Mouse (Mus musculus) thymus, adult 2 months (tissue): Measurements from ENCODE around the gene Pik3c2b. TPM values are rescaled to one million over a fixed set of nuclear protein-coding genes. Genes with fewer than 3 reads are reported as not detected.
A peak's percentile ranks its signal among the peaks of the same experiment; 100 is the strongest.

Experiments
- DNase-seq: peaks from one replicate; pipeline ENCODE4 v3.0.0; 2021
- H3K27ac ChIP-seq: fragments of 200-500 bp; 2 replicates; pipeline ENCODE4 v1.5.1; 2012; ENCODE audit warnings: low read length, control low read depth; ENCODE audit not compliant: control insufficient read depth, insufficient read depth
- H3K27me3 ChIP-seq: fragments of 200-500 bp; 2 replicates; pipeline ENCODE4 v1.6.1; 2012; ENCODE audit warnings: mild to moderate bottlenecking, low read length, moderate library complexity, mixed read lengths; ENCODE audit not compliant: control insufficient read depth, insufficient read depth
- H3K36me3 ChIP-seq: fragments of 200-500 bp; 2 replicates; pipeline ENCODE4 v1.6.1; 2012; ENCODE audit warnings: mild to moderate bottlenecking, low read length, moderate library complexity; ENCODE audit not compliant: control insufficient read depth, insufficient read depth
- H3K4me1 ChIP-seq: fragments of 200-500 bp; replicated peaks from 2 replicates; pipeline ENCODE4 v1.6.1; 2012; ENCODE audit warnings: low read length; ENCODE audit not compliant: control insufficient read depth, insufficient read depth
- H3K4me3 ChIP-seq: fragments of 200-500 bp; 2 replicates; pipeline ENCODE4 v1.5.1; 2012; ENCODE audit warnings: mild to moderate bottlenecking, low read length, control low read depth, moderate library complexity; ENCODE audit not compliant: control insufficient read depth, insufficient read depth
- CTCF ChIP-seq: fragments of 200-500 bp; IDR thresholded peaks from 2 replicates; pipeline ENCODE4 v1.5.1; 2012; ENCODE audit warnings: mild to moderate bottlenecking, control low read depth, low read length, moderate library complexity, borderline replicate concordance; ENCODE audit not compliant: control insufficient read depth, poor library complexity, insufficient read depth; ENCODE audit errors: extremely low read depth
- POLR2A ChIP-seq: fragments of 200-500 bp; IDR thresholded peaks from 2 replicates; pipeline ENCODE4 v1.6.1; 2012; ENCODE audit warnings: mild to moderate bottlenecking, low read length, control low read depth, moderate library complexity; ENCODE audit not compliant: control insufficient read depth, poor library complexity, insufficient read depth; ENCODE audit errors: extremely low read depth
- WGBS: fragments of 180-500 bp; shearing (Covaris S2); methylation state at CpG from one replicate; pipeline ENCODE4 v1.1.7; 2018; 5-methylcytosine and 5-hydroxymethylcytosine counted together
- polyA plus RNA-seq: library from polyadenylated mRNA; depleted of rRNA; stranded (reverse); fragments of >200 nt; gene quantifications from 2 replicates; pipeline ENCODE4 v1.2.3, GENCODE M21; 2012

Pik3c2b gene
- polyA plus RNA-seq, 1 experiment: 9.5 TPM

GRCm38 (mm10) chr1:133069275-133070120 is 24.0 kb downstream of the Pik3c2b start:
- Histone ChIP-seq H3K4me1 (peaks cover 37% of the 10 kb centered on the region), H3K4me3 (no peak overlapping the region), H3K27me3 (no peaks in the 10 kb centered on the region), H3K27ac (peak overlapping the region; percentile 10; the same call in 1 of the 2 replicates), H3K36me3 (no peaks in the 10 kb centered on the region)
- TF ChIP-seq POLR2A (no peak), CTCF (no peak)
- 45% methylated on average over 12 of the region's 12 CpGs for WGBS
- DNase-seq: no peak

DNA sequence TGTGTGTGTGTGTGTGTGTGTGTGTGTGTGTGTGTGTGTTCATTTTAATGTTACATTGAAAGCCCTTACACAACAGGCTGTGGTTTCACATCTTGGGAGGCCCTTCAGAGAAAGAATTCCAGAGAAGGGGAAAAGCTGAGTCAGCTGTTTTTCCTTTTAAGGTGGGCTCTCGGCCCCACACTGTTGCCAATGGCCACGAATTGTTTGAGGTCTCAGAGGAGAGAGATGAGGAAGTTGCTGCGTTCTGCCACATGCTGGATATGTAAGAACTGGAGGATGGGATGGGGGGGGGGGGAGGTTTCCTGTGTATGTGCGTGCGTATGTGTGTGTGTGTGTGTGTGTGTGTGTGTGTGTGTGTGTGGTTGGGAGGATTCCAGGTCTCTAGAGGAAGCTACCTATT is 24.7 kb downstream of the Pik3c2b start:
- TF ChIP-seq CTCF: no peak
- no peak for TF ChIP-seq POLR2A
- Histone ChIP-seq H3K27ac (no peak overlapping the region), H3K4me1 (peaks cover 37% of the 10 kb centered on the region), H3K4me3 (no peak overlapping the region), H3K36me3 (no peaks in the 10 kb centered on the region), H3K27me3 (no peaks in the 10 kb centered on the region)
- 19% methylated on average over 5 of the region's 5 CpGs for WGBS
- DNase-seq: no peak

DNA sequence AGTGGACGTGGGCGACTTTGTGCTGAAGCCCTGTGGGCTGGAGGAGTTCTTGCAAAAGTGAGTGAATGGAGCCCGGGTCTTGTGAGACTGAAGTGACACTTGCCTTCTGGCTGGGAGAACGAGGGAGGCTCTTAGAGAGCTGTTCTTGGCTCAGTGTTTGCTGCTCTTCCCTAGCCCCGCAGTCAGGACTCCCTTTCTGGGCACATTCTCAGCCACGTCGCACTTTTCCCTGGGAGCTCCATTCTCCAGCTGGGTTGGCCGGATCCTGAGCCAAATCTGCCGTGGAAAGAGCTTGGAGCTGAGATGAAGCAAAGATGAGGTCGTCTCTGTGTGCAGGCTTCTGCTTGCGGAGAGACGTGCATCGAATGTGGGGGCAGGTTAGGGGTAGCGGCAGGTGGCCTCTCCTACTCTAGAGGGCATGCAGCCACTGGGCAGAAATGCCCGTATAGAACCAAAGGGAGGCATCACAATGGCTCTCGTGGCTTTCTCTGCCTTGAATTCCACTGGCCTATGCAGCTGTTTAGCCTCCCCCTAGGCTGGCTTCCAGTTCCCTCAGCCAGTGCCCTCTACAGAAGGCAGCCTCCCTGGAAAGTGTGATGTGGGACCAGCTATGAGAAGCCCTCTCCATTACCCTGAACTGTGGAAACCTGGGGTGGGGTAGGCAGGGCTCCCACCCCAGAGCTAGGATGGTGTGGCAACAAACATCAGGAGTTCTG is 26.4 kb downstream of the Pik3c2b start:
- no peak overlapping the region for H3K27ac ChIP-seq
- H3K4me3 ChIP-seq: no peak overlapping the region
- no peak for TF ChIP-seq CTCF
- TF ChIP-seq POLR2A: no peak
- WGBS: 85% methylated on average over 16 of the region's 16 CpGs
- H3K4me1 ChIP-seq: peaks cover 37% of the 10 kb centered on the region
- no peaks in the 10 kb centered on the region for H3K27me3 ChIP-seq
- no peaks in the 10 kb centered on the region for H3K36me3 ChIP-seq
- DNase-seq: no peak

- no peak for TF ChIP-seq POLR2A
- no peak for TF ChIP-seq CTCF
- H3K36me3 ChIP-seq: no peaks in the 10 kb centered on the region
- no peak overlapping the region for H3K27ac ChIP-seq
- H3K27me3 ChIP-seq: no peaks in the 10 kb centered on the region
- no peak overlapping the region for H3K4me3 ChIP-seq
- H3K4me1 ChIP-seq: peaks cover 37% of the 10 kb centered on the region
- WGBS: 7% methylated on average over 9 of the region's 9 CpGs
- DNase-seq: peak; percentile 56
These were observed 27.9 kb downstream of the Pik3c2b start for GRCm38 (mm10) chr1:133073327-133073856.

DNA sequence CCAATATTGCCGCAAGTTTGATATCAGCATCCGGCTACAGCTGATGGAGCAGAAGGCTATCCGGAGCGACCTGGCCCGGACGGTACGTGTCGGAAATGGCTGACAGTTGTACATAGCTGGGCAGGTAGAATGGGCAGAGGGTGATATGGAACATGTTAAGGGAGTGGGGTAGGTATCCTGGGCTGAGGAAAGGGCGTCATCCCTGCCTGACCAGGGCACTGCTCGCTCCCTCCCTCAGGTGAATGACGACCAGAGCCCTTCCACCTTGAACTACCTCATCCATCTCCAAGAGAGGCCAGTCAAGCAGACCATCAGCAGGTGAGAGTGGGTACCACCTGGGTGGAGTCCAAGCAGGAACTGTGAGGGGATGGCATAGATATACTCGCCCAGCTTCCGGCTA is 29.1 kb downstream of the Pik3c2b start:
- H3K36me3 ChIP-seq: no peaks in the 10 kb centered on the region
- TF ChIP-seq POLR2A (no peak), CTCF (no peak)
- H3K4me1 ChIP-seq: peaks cover 29% of the 10 kb centered on the region
- H3K27ac ChIP-seq: no peak overlapping the region
- no peaks in the 10 kb centered on the region for H3K27me3 ChIP-seq
- DNase-seq: no peak
- WGBS: 97% methylated on average over 13 of the region's 13 CpGs
- H3K4me3 ChIP-seq: no peak overlapping the region

DNA sequence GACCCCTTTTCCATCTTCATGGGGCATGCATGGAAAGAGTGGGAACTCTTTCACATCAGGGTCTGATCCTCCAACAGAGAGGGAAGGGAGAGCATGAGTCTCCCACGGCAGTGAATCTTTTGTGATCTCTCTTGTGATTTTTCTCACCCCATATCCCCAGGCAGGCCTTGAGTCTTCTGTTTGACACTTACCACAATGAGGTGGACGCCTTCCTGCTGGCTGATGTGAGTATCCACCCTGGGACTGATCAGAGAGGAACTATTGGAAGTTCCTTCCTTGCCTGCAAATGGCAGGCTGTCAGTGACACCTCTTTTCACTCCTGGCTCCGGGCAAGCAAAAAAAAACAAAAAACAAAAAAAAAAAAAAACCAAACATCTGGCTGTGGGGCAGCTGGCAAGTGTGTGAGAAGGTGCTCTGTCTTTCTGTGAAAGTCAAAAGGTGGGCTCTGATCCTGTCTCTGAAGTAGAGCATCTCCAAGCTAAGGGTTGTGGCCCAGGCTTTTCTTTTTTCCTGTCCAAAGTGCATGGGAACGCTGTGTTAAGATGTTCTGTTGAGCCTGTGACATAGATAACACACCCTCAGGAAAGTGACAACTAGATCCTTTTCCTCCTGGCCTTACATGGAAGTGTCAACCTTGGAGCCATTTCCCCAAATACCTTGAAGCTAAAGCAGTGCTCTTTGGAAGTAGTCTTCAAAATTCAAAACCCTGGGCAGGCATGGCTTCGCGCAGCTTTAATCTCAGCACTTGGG is 30.4 kb downstream of the Pik3c2b start:
- Histone ChIP-seq H3K4me3 (no peak overlapping the region), H3K27ac (no peak overlapping the region), H3K4me1 (peaks cover 20% of the 10 kb centered on the region), H3K36me3 (no peaks in the 10 kb centered on the region), H3K27me3 (no peaks in the 10 kb centered on the region)
- no peak for DNase-seq
- 91% methylated on average over 6 of the region's 6 CpGs for WGBS
- TF ChIP-seq POLR2A (no peak), CTCF (no peak)
